Mouse (Mus musculus) forebrain, embryonic 12.5 days (tissue): ENCODE measurements around the gene Pidd1. TPM values are rescaled to one million over a fixed set of nuclear protein-coding genes. Genes with fewer than 3 reads are reported as not detected.
A peak's percentile ranks its signal among the peaks of the same experiment; 100 is the strongest.

ENCODE experiments used
- ATAC-seq: fragments of 200-750 bp; cut with Nextera tagmentation; 2 replicates; pipeline ENCODE4 v1.8.0; 2017; ENCODE audit warnings: moderate TSS enrichment; ENCODE audit not compliant: low FRiP score
- H3K27ac ChIP-seq: fragments of 300-500 bp; sonication (generic); 2 replicates; pipeline ENCODE4 v1.5.1; 2016; ENCODE audit warnings: mild to moderate bottlenecking
- H3K27me3 ChIP-seq: fragments of 300-500 bp; sonication (generic); 2 replicates; pipeline ENCODE4 v1.6.1; 2016; ENCODE audit warnings: mild to moderate bottlenecking
- H3K36me3 ChIP-seq: fragments of 300-500 bp; sonication (generic); replicated peaks from 2 replicates; pipeline ENCODE4 v1.6.1; 2016; ENCODE audit warnings: mild to moderate bottlenecking
- H3K4me1 ChIP-seq: fragments of 300-500 bp; sonication (generic); 2 replicates; pipeline ENCODE4 v1.6.1; 2016
- H3K4me2 ChIP-seq: fragments of 300-500 bp; sonication (generic); 2 replicates; pipeline ENCODE4 v1.6.1; 2016; ENCODE audit warnings: mild to moderate bottlenecking, moderate library complexity
- H3K4me3 ChIP-seq: fragments of 300-500 bp; sonication (generic); replicated peaks from 2 replicates; pipeline ENCODE4 v1.5.1; 2016; ENCODE audit warnings: mild to moderate bottlenecking
- H3K9ac ChIP-seq: fragments of 300-500 bp; sonication (generic); 2 replicates; pipeline ENCODE4 v1.6.1; 2016; ENCODE audit warnings: mild to moderate bottlenecking
- H3K9me3 ChIP-seq: fragments of 300-500 bp; sonication (generic); 2 replicates; pipeline ENCODE4 v1.6.1; 2016
- WGBS: fragments of 180-500 bp; shearing (Covaris S2); methylation state at CpG from one replicate; pipeline ENCODE4 v1.1.7; 2016; 5-methylcytosine and 5-hydroxymethylcytosine counted together
- polyA plus RNA-seq: library from polyadenylated mRNA; unstranded; fragments of >200 nt; fragmentation: Nextera tagmentation; extraction: Ambion mirVana; gene quantifications from 2 replicates; pipeline ENCODE4 v1.2.1, GENCODE M21; 2016

Pidd1 gene
- polyA plus RNA-seq: 16.9 and 18.8 TPM in 2 replicates

DNA sequence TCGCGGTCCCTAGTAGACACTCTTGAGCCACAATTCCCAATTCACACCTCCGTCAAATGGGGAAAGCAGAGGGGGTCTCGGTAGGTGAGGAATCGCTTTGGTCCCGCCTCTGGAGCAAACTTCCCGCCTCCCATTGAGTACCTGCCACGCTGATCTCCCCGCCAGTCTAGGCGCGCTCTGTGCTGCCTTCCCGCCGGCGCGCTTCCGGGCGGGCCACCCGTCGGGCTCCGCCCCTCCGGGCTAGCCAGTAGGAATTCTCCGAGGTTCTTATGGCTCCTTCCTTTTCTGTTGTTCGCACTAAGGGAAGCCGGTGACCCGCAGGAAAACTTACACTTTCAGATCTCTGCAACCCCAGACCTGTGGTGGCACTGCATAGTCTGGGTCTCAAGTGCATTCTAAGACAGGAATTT, at the start of gene Pidd1:
Pidd1 (minus strand) TSS at position 198 of the 410 bp plus-strand sequence.
- Histone ChIP-seq H3K27me3 (no peaks in the 10 kb centered on the region), H3K36me3 (peaks cover 34% of the 10 kb centered on the region), H3K4me3 (peak within 1 kb of the TSS; percentile 44), H3K9me3 (no peaks in the 10 kb centered on the region), H3K4me1 (peaks cover 44% of the 10 kb centered on the region), H3K9ac (peak within 1 kb of the TSS; percentile 61), H3K27ac (peak within 1 kb of the TSS; percentile 59), H3K4me2 (peak within 1 kb of the TSS; percentile 76)
- WGBS: under 1% methylated on average over 25 of the region's 25 CpGs
- ATAC-seq: peak; percentile 54

DNA sequence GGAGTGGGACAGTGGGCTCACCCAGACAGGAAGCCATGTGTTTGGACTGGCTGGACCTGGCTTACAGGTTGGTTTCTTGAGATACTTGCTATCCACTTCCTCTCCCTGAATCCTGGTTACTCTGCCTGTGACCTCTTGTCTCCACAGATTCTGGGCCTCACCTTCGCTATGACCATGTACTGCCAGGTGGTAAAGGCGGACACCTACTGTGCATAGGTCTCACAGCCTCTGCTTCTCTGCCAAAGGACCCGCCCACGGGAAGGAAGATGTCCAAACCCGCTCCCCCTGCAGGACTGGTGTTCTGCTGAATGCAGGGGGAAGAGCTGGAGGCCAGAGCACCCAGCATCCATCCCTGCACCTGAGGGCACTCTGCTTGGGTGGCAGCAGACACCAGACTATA, 48.9 kb upstream of the Pidd1 start:
- WGBS: 89% methylated on average over 5 of the region's 5 CpGs
- no peak overlapping the region for H3K27ac ChIP-seq
- H3K36me3 ChIP-seq: peaks cover 22% of the 10 kb centered on the region; the same call in 1 of the 2 replicates
- H3K4me1 ChIP-seq: no peaks in the 10 kb centered on the region
- H3K4me3 ChIP-seq: no peak overlapping the region
- no peak overlapping the region for H3K4me2 ChIP-seq
- no peaks in the 10 kb centered on the region for H3K27me3 ChIP-seq
- H3K9me3 ChIP-seq: no peaks in the 10 kb centered on the region
- ATAC-seq: no peak
- H3K9ac ChIP-seq: no peak overlapping the region

DNA sequence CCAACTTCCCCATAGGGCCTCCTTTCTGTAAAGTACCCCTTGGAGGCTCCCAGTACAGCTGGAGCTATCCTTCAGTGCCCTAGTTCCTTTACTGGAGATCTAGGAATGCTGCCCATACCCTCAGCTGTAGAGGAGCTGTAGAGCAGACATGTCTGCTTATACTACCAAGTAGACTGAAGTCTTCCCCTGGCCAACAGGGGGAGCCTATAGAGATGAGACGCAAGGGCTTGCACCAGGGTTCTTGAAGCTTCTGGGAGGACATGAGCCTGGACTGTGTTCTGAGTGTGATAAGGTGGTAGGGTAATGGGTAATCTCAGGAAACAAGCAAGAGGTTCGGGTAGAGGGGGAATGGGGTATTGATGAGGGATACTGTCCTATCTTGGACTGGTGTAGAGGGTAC, 47.3 kb upstream of the Pidd1 start:
- H3K9ac ChIP-seq: no peak overlapping the region
- no peaks in the 10 kb centered on the region for H3K9me3 ChIP-seq
- H3K36me3 ChIP-seq: peaks cover 20% of the 10 kb centered on the region; the same call in 1 of the 2 replicates
- H3K4me3 ChIP-seq: no peak overlapping the region
- 77% methylated on average over 2 of the region's 2 CpGs for WGBS
- no peak for ATAC-seq
- no peaks in the 10 kb centered on the region for H3K27me3 ChIP-seq
- H3K4me1 ChIP-seq: no peaks in the 10 kb centered on the region
- H3K4me2 ChIP-seq: no peak overlapping the region
- no peak overlapping the region for H3K27ac ChIP-seq

GRCm38 (mm10) chr7:141487141-141487540, 43.3 kb upstream of the Pidd1 start:
- Histone ChIP-seq H3K4me2 (no peak overlapping the region), H3K27me3 (peaks cover 18% of the 10 kb centered on the region), H3K27ac (no peak overlapping the region), H3K36me3 (0 out of 2 replicates have a peak, but pooled peaks cover 7% of the 10 kb centered on the region), H3K9me3 (no peaks in the 10 kb centered on the region), H3K9ac (no peak overlapping the region), H3K4me3 (no peak overlapping the region), H3K4me1 (peaks cover 13% of the 10 kb centered on the region)
- no peak for ATAC-seq
- 89% methylated on average over 7 of the region's 7 CpGs for WGBS

GRCm38 (mm10) chr7:141486239-141486638, 42.4 kb upstream of the Pidd1 start:
- no peak overlapping the region for H3K4me2 ChIP-seq
- peaks cover 24% of the 10 kb centered on the region for H3K27me3 ChIP-seq
- WGBS: 86% methylated on average over 1 of the region's 1 CpGs
- no peak overlapping the region for H3K9ac ChIP-seq
- peaks cover 20% of the 10 kb centered on the region for H3K4me1 ChIP-seq
- no peaks in the 10 kb centered on the region for H3K36me3 ChIP-seq
- no peaks in the 10 kb centered on the region for H3K9me3 ChIP-seq
- no peak overlapping the region for H3K27ac ChIP-seq
- ATAC-seq: no peak
- no peak overlapping the region for H3K4me3 ChIP-seq

DNA sequence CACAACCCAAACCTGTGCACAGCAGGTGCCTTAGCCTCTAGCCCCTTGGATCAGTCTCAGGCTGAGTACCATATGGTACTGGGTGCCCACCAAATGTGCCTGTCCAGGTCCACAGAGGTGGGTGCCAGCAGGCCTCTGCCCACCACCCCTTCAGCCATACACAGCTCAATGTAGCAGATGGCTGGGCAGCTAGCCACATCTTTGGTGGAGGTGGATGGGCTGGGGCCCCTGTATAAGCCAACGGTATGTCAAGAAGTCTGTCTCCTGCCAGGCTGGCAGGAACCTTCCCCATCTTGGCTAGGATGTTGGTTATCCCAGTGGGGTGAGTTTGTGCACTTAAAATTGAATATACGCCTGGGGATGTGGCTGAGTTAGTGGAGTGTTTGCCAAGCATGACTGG, 41.8 kb upstream of the Pidd1 start:
- H3K36me3 ChIP-seq: no peaks in the 10 kb centered on the region
- no peak overlapping the region for H3K4me3 ChIP-seq
- H3K27ac ChIP-seq: no peak overlapping the region
- H3K9ac ChIP-seq: no peak overlapping the region
- peaks cover 25% of the 10 kb centered on the region for H3K4me1 ChIP-seq
- 87% methylated on average over 2 of the region's 2 CpGs for WGBS
- no peak for ATAC-seq
- no peak overlapping the region for H3K4me2 ChIP-seq
- H3K27me3 ChIP-seq: peaks cover 25% of the 10 kb centered on the region
- no peaks in the 10 kb centered on the region for H3K9me3 ChIP-seq

GRCm38 (mm10) chr7:141485186-141485585, 41.4 kb upstream of the Pidd1 start:
- H3K9me3 ChIP-seq: no peaks in the 10 kb centered on the region
- no peak for ATAC-seq
- 70% methylated on average over 2 of the region's 2 CpGs for WGBS
- no peak overlapping the region for H3K9ac ChIP-seq
- no peak overlapping the region for H3K4me3 ChIP-seq
- peaks cover 25% of the 10 kb centered on the region for H3K4me1 ChIP-seq
- H3K27ac ChIP-seq: no peak overlapping the region
- H3K27me3 ChIP-seq: peaks cover 28% of the 10 kb centered on the region
- H3K36me3 ChIP-seq: no peaks in the 10 kb centered on the region
- H3K4me2 ChIP-seq: no peak overlapping the region

- 81% methylated on average over 5 of the region's 5 CpGs for WGBS
- no peak overlapping the region for H3K27ac ChIP-seq
- no peak overlapping the region for H3K4me2 ChIP-seq
- no peak for ATAC-seq
- peaks cover 30% of the 10 kb centered on the region for H3K27me3 ChIP-seq
- no peaks in the 10 kb centered on the region for H3K9me3 ChIP-seq
- H3K36me3 ChIP-seq: no peaks in the 10 kb centered on the region
- H3K4me3 ChIP-seq: no peak overlapping the region
- H3K9ac ChIP-seq: no peak overlapping the region
- H3K4me1 ChIP-seq: peaks cover 25% of the 10 kb centered on the region
Measured at GRCm38 (mm10) chr7:141484186-141485120, 40.6 kb upstream of the Pidd1 start.

- no peak overlapping the region for H3K27ac ChIP-seq
- H3K4me1 ChIP-seq: peaks cover 25% of the 10 kb centered on the region
- H3K4me2 ChIP-seq: 0 out of 2 replicates have a peak overlapping the region, but pooled peaks have one; percentile 10
- no peak for ATAC-seq
- no peak overlapping the region for H3K9ac ChIP-seq
- H3K27me3 ChIP-seq: peaks cover 34% of the 10 kb centered on the region
- H3K9me3 ChIP-seq: no peaks in the 10 kb centered on the region
- 0 out of 2 replicates have a peak overlapping the region, but pooled peaks have one; percentile 8 for H3K4me3 ChIP-seq
- 73% methylated on average over 6 of the region's 6 CpGs for WGBS
- H3K36me3 ChIP-seq: no peaks in the 10 kb centered on the region
Measured at GRCm38 (mm10) chr7:141483114-141483653, 39.4 kb upstream of the Pidd1 start.

DNA sequence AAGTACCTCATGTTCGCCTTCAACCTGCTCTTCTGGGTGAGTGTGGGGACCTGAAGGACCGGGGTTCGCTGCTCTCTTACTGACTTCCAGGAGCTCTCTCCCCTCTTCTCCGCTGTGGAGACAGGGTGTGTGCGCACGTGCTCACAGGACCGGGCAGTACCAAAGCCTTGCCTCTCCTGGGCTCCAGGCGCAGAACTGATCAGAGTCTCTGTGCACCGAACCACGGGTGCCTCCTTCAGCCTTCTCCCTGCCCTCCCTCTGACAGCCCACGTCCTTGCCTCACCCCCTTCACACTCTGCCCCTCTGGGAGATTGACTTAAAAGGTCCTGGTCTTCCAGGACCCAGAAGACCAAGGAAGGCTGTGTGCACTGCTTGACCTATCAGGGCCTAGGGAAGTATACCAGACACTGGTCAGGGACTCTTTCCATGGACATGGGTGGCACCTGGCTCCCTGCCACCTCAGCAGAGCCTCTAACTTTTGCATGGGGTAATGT, 38.8 kb upstream of the Pidd1 start:
- Histone ChIP-seq H3K27me3 (peaks cover 40% of the 10 kb centered on the region), H3K4me3 (peak overlapping the region; percentile 50), H3K4me2 (peak overlapping the region; percentile 92), H3K9me3 (no peaks in the 10 kb centered on the region), H3K9ac (peak overlapping the region; percentile 61), H3K4me1 (peaks cover 25% of the 10 kb centered on the region), H3K36me3 (no peaks in the 10 kb centered on the region), H3K27ac (no peak overlapping the region)
- ATAC-seq: peak; percentile 7; the same call in 1 of the 2 replicates
- 4% methylated on average over 11 of the region's 11 CpGs for WGBS

GRCm38 (mm10) chr7:141481498-141482401, 37.9 kb upstream of the Pidd1 start:
- Histone ChIP-seq H3K4me3 (peak overlapping the region; percentile 50), H3K9ac (peak overlapping the region; percentile 61), H3K36me3 (no peaks in the 10 kb centered on the region), H3K27me3 (peaks cover 48% of the 10 kb centered on the region), H3K4me1 (peaks cover 29% of the 10 kb centered on the region), H3K4me2 (peak overlapping the region; percentile 92), H3K9me3 (no peaks in the 10 kb centered on the region), H3K27ac (no peak overlapping the region)
- 1% methylated on average over 81 of the region's 81 CpGs for whole genome bisulfite sequencing
- ATAC-seq: peak; percentile 77
